Mouse (Mus musculus) hematopoietic stem cell, adult 5-6 weeks (primary cell): ENCODE data around the gene Lipt2. TPM values are rescaled to one million over a fixed set of nuclear protein-coding genes. Genes with fewer than 3 reads are reported as not detected.
A peak's percentile ranks its signal among the peaks of the same experiment; 100 is the strongest.

Experiments used
- ATAC-seq, 2 experiments: fragments of 125-278 bp in 1 of 2; replicated peaks in 1 of 2; 2 replicates each; pipeline ENCODE4 v1.8.0; 2016 to 2017; ENCODE audit warnings: inconsistent platforms in 2 of 2, mild to moderate bottlenecking in 2 of 2, moderate number of reproducible peaks in 2 of 2, low read depth in 1 of 2, moderate TSS enrichment in 1 of 2; ENCODE audit not compliant: low FRiP score in 2 of 2, poor library complexity in 2 of 2, severe bottlenecking in 2 of 2, insufficient read depth in 1 of 2, low TSS enrichment in 1 of 2
- total RNA-seq: library from RNA; stranded (forward); fragments of 172-1452, 232-1000 nt; gene quantifications from 2 replicates; pipeline ENCODE4 v1.2.3, GENCODE M21; 2017

The Lipt2 gene
- total RNA-seq, 1 experiment from 2014 or later, result 15.7 TPM

DNA sequence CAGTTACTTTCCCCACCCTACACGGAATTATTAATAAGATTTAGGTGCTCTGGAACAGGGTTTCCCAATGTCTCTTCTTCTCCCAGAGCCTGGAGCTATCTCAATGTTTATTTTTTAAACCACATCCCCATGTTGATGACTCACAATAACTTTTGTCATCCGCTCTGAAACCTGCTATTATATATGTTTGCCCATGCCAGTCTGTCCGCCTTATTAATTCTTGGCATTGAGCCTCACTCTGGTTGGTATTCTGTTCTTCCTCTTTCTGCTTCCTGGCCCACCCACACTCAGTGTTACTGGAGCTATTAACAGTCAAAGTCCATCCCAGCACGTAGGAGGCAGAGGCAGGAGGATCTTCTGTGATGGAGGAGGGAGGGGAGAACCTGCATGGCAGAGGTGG lies 1.4 kb upstream of the Lipt2 start:
- peak; percentile 41 to 62; a peak in 3 of 4 replicates for ATAC-seq

DNA sequence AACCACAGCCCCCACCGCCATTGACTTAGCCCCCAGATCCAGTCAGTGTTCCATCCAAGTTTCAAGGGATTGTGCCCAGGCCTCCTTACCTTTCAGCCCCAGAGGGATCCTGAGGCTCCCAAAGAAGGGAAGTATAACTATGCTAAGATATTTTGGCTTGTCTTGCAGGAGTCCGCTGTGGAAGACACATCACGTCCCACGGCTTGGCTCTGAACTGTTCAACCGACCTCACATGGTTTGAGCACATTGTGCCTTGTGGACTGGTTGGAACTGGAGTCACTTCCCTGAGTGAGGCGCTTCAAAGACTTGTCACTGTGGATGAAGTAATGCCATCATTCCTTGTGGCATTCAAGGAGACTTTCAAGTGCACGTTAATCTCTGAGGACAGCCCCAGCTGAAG lies 929 bp downstream of the Lipt2 start:
- no peak for ATAC-seq

DNA sequence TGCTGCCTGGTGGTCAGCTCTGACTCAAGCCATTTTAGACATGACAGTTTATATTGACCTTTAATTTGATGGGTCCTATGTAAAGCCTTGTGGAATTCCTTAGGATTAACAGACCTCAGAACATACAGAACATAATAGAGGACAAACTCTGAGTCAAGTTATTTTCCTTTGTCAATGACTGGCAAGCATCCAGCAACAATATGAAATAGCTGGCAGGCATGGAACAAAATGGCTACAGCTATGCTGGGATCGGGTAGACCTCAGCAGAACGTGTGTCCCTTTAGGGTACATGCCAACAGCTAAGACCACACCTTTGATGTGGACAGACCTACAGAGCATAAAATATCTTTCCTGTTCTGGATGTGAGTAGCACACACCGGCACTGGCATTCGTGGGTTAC lies 4.4 kb downstream of the Lipt2 start:
- no peak for ATAC-seq

DNA sequence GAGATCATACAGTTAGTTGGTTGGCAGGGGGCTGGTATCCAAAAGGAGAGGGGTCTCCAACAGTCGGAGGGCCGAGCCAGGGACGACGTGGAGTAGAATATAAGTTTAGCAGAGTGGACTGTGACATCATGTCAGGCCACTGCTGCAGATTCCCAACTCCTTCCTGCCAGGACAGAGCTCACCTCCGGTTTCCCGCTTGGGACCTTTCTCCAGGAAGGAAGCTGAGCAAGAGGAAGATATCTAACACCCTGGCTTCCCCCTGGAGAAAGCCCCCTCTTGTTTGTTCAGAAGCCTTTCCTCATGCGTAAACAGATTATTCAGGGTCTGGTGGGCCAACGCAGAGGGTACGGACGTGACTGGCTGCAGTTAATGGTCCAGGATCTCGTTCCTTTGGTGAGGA lies 9.6 kb downstream of the Lipt2 start:
- ATAC-seq, result no peak

DNA sequence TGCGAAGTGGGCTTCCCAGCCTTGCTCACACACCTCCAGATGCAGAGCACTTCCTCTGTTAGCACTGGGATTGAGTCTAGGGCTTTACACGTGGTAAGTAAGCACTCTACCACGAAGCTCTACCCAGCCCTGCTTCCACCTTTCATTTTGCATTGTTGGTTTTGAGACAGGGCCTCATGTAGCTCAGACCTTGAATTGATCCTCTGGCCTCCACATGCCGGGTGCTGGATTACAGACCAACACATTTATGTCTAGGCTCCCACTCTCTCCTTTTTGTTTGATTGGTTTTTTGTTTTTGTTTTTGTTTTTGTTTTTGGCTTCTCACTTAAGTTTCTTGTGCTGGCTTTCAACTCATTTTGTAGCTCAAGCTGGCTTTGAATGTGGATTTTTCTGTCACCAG lies 11.7 kb downstream of the Lipt2 start:
- ATAC-seq, result no peak

DNA sequence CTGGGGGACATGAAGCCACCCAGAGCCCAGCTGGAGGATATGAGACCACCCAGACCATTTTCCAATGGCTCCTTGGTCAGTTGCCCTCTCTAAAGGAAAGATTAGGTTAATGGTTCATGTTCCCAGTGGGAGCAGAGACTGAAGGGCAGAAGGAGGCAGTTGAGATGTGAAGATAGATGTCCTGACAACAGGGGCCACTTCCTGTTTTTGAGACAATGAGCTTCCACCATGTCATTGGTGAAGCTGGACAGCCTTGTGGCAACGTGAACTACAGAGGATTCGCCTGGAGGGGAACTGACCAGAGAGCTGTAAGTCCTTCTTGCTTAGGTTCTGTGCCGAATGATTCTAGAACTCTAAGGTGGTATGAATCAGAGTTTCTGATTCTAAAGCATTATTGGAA lies 17.2 kb downstream of the Lipt2 start, which contains the start of gene Kcne3:
Kcne3 (plus strand) TSS at position 234 of the 400 bp plus-strand sequence.
- no peak for ATAC-seq

DNA sequence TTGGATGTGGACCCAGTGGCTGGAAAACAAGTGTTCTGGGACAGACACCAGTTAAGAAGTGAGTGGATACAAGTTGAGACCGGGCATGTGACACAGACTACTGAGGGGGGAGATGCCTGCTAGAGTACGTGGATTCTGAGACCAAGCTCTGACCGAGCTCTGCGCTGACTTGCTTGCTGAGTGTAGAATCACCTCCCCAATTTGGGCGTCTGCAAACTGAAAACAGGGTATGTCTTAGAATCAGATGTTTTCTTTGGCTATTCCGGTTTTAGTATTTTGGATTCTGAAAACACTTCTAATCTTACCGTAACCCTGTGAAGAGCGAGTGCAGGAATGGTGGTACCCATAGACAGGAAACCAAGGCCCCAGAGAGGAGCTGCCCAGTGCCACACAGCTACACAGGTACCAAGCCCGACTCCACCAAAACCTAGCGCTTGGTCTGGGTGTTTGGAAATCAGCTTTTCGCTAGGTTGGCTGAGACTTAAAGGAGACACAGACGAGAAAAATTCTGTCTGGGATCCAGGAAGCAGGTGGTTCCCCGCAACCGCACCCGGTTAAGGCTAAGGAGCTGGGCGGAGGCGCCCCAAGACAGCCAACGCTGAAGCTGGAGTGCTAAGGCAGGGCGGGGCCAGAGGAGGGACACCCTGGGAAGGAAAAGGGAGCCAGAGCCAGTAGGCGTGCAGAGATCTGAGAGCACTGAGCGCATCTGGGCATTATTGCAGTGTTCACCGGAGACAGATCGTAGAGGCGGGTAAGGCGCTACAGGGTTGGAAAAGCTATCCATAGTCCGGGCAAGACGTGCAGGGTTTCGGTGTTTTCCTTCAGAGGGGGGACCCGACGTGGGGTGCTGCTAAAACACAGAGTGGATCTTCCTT lies 19.2 kb downstream of the Lipt2 start:
- peak; percentile 90 to 95 for ATAC-seq

DNA sequence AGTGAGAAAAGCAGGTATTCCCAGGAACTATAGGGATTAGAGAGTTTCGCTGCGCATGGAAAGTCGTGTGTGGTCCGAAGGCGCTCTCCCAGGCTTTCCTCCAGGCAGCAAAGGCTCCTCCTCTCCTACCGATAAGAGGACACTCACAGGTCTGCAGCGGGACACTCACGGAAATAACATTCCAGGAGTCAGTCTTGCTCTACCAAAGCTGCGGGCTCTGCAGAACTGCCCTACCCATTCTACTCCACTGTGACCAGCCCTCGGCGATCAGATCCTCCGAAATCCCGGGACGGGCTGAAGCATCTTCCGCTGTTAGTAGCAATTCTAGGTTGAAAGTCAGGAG lies 19.8 kb downstream of the Lipt2 start:
- no peak for ATAC-seq

DNA sequence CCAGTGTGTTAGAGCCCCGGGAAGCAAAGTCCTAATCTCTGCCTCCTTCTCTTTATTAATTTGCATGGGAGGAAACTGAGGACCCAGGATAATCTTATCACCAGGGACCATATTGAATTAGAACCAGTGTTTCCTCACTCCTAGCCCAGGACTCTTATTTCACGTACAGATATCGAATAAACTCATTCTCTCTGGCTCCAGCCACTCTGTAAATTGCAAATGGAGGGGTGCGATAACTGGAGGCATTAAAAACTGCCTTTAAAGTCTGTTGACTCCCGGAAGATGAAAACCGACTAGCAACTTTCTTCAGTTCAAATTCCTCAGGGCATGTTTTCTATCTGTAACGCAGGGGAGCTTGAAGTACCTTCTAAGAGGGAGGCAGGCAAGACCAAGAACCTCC lies 20.3 kb downstream of the Lipt2 start:
- ATAC-seq, result no peak

DNA sequence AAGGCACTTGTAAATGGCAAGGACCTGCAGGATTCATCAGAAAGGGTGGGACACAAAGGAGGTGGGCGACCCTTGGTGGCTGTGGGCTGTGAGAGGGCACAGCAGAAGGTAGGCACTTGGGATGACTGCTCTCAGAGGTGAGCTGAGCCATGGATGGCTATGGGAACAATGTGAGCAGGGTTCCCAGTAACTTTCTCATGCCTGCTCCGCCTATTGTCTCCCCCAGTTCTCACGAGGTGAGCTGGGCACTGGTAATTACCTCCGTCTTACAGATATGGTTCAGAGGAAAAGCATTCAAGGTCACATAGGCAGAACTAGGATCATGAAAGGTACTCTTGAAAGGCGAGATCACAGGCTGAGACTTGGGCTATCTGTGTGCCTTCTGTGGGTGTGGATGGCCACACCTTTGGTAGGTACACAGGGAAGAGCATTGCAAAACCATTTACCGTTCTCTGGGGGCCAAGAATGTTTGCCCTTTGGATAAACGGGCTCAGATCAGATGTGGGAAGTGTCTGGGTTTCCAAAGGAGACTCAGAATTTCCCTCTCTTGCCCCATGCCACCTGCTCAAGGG lies 20.8 kb downstream of the Lipt2 start:
- no peak for ATAC-seq

DNA sequence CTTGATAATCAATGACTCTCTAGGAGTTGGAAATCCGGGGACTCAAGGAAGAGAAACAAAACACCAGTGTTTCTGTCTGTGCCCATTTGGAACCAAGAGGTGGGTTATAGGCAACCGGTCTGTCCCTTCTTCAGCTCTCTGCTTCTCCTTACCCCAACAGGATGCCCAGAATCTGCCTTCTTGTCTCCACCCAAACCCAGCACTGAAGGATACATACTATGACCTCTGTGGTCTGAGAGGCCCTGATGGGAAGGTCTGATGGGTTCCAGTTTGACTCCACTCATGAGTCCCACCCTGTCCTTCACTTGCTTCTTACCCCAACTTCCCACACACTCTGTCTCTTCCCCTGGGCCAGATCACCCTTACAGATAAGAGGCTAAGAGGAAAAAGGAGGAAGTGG lies 22.1 kb downstream of the Lipt2 start:
- ATAC-seq, result no peak

DNA sequence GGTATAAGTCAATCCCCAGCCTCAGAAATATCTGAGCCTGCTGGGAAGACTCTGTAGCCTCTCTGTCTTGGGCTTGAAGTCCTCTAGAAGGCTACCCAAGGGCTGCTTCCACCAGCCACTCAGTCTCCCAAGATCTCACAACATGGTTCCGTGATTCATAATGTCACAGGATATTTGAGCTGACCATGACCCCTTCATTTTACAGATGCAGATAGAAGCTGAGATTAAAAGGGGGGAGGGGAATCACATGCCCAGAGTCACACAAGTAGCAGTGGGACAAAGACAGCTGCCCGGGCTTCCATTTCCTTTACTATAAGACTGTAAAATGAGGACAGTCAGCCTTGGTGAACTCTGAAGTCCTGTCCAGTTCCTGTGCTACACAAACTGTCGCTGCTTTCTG lies 22.5 kb downstream of the Lipt2 start:
- ATAC-seq, result no peak

DNA sequence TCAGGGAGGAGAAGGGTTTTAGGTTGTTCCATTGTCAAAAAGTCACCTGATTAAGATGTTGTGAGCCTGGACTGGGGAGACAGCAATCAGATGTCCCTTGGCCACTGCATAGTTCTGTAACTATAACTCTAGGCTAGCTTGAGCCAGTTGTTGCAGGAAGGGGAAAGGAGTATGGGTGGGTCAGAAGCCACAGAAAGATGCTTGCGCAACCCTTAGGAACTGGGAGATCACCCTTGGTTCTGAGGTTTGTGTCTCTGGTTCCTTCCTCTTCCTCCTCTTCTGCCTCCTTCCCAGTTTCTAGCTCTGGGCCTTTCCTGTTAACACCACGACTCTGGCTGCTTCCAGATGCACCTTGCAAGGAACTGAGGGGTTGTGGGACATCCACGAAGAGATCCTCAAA lies 23.3 kb downstream of the Lipt2 start:
- ATAC-seq, result no peak

DNA sequence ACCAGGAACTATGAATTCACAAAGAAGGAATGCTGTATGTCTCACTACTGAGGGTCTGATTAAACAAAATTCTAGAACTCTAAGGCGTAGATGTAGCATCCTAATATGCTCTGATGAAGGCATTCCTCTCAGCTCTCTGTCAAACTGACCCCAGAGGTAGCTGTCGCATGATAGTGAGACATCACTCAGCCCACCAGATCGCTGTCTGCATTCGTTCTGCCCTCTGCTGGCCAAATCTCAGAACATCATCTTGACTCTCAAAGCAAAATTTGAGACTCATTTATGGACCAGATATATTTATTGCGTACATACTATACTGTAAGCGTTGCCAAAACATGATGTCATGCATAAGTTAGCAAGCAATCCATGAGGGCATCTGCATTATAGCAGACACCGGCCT lies 28.5 kb downstream of the Lipt2 start:
- peak; percentile 44 to 62; a peak in 1 of 4 replicates for ATAC-seq

DNA sequence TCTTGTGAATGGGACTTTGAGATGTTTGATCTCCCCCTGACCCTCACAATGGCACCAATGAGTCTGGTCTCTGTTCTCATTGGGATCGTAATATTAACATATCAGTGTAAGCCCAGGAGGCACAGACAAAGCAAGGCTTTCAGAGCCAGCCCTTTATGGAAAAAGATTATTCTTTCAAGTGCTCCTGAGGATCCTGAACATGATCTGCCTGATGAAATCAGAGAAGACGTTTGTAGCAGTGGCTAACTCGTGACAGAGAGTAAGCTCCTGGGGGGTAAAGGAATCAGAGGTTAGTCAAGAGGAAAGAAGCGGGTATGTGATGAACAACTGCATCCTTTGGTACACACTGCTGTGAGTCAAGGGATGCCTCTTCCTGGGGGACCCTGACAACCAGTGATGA lies 31.1 kb downstream of the Lipt2 start:
- no peak for ATAC-seq

DNA sequence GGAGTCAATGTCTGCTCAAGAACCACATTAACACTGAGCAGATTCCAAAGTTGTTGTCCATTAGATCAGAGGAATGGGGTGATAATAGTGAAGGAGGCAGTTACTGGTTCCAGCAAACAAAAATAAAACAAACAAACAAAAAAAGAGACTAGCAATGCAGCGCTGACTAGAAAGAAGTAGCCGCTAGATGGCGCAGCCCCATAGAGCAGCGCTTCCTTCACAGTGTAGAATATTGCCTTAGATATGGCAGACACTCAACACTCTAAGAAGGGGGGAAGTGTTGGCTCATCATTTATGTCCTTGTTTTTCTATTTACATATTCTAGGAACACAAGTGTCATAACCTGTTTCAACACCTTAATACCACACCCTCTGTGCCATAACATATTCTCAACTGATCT lies 31.7 kb downstream of the Lipt2 start:
- ATAC-seq, result peak in 1 of 2 experiments; percentile 68; a peak in 1 of 4 replicates

DNA sequence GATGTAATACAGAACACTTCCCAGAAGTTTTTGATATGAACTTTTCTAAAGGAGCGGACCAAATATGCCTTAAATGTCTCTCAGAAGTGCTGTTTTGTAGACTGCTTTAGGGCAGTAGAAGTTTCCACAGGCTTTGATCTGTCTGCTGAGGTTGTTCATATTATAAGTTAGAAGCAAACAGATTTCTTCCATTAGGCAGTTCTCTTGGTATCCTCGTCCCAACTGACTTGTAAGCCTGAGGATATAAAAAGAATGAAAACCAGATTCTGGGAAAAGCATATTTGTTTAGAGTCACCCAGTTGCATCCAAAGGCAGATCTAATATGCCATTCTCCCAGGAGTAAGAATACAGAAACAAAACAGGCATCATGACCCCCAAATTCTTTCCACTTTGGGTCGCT lies 42.1 kb downstream of the Lipt2 start:
- no peak for ATAC-seq

DNA sequence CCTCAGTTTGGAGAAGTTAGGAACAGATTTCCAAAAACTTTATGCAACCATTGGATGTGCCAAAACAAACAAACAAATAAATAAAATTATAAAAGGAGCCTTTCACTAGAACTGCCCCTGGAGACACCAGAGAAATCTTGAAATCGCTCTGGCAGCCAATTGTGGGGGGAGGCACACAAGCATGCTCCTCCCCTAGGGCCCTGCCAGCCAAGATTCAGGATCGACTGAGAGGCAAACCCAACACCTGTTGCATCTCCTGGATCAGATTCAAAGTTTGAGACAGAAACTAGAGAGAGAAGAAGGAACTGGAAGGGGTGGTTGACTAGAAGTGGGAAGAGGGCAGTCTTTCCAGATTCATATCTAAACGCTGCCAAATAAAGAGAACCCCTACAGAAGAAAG lies 44.5 kb downstream of the Lipt2 start:
- ATAC-seq, result no peak

DNA sequence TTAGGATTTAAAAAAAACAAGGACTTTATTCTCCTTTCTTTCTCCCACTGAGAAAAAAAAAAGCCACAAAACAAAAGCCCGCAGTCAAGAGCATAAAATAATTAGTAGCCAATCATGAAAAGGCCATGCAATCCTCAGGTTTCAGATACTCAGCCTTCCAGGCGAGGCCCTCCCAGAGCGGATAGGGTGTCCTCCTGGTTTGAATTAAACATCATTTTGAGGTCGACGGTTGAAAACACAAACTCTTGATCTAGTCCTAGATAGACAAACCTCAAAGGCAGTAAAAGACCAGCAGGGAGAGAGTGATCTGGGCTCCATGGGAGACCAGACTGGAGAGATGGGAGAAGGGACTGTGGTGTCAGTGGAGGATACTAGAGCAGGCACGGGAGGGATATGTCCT lies 45.8 kb downstream of the Lipt2 start:
- ATAC-seq, result no peak
